Mouse (Mus musculus) forebrain, postnatal 0 days (tissue): ENCODE data around the gene Eci3. TPM values are rescaled to one million over a fixed set of nuclear protein-coding genes. Genes with fewer than 3 reads are reported as not detected.
A peak's percentile ranks its signal among the peaks of the same experiment; 100 is the strongest.
"Not testable (repeated sequence)": the region's sequence is repeated elsewhere in the genome, so short reads cannot be mapped to it uniquely, and the experiment has no call there.

Source experiments
- ATAC-seq: fragments of 200-750 bp; cut with Nextera tagmentation; 2 replicates; pipeline ENCODE4 v1.8.0; 2017; ENCODE audit warnings: mild to moderate bottlenecking, moderate library complexity
- DNase-seq: peaks from one replicate; pipeline ENCODE4 v3.0.0-alpha.2; 2015
- H3K27ac ChIP-seq: fragments of 300-500 bp; sonication (generic); 2 replicates; pipeline ENCODE4 v1.5.1; 2014; ENCODE audit warnings: low read depth, mild to moderate bottlenecking, antibody characterized with exemption, low read length, moderate library complexity, mixed read lengths
- H3K27me3 ChIP-seq: fragments of 300-500 bp; sonication (generic); 2 replicates; pipeline ENCODE4 v1.6.1; 2014; ENCODE audit warnings: mild to moderate bottlenecking, low read length, mixed read lengths; ENCODE audit not compliant: insufficient read depth
- H3K36me3 ChIP-seq: fragments of 300-500 bp; sonication (generic); 2 replicates; pipeline ENCODE4 v1.6.1; 2014; ENCODE audit warnings: mild to moderate bottlenecking, moderate library complexity; ENCODE audit not compliant: insufficient read depth
- H3K4me1 ChIP-seq: fragments of 300-500 bp; sonication (generic); 2 replicates; pipeline ENCODE4 v1.6.1; 2014; ENCODE audit warnings: antibody characterized with exemption; ENCODE audit not compliant: insufficient read depth
- H3K4me2 ChIP-seq: fragments of 300-500 bp; sonication (generic); 2 replicates; pipeline ENCODE4 v1.6.1; 2014; ENCODE audit warnings: low read depth, mild to moderate bottlenecking, moderate library complexity
- H3K4me3 ChIP-seq: fragments of 300-500 bp; sonication (generic); 2 replicates; pipeline ENCODE4 v1.5.1; 2014; ENCODE audit warnings: low read depth, low read length, mixed read lengths
- H3K9ac ChIP-seq: fragments of 300-500 bp; sonication (generic); 2 replicates; pipeline ENCODE4 v1.6.1; 2014; ENCODE audit warnings: mild to moderate bottlenecking
- H3K9me3 ChIP-seq: fragments of 300-500 bp; sonication (generic); 2 replicates; pipeline ENCODE4 v1.6.1; 2016; ENCODE audit warnings: low read length
- CTCF ChIP-seq: sonication (generic); IDR thresholded peaks from 2 replicates; pipeline ENCODE4 v1.5.1; 2016; ENCODE audit warnings: antibody characterized with exemption, control low read depth, low read depth
- WGBS: fragments of 180-500 bp; shearing (Covaris S2); extraction: QIAGEN DNeasy Blood & Tissue Kit; methylation state at CpG from one replicate; pipeline ENCODE4 v1.1.7; 2014; 5-methylcytosine and 5-hydroxymethylcytosine counted together
- polyA plus RNA-seq: library from polyadenylated mRNA; unstranded; fragments of >200 nt; fragmentation: Nextera tagmentation; extraction: Ambion mirVana; gene quantifications from 2 replicates; pipeline ENCODE4 v1.2.1, GENCODE M21; 2015
- total RNA-seq: library from RNA; depleted of rRNA; stranded (reverse); fragments of >200 nt; gene quantifications from 2 replicates; pipeline ENCODE4 v1.2.3, GENCODE M21; 2014

The Eci3 gene
- total and polyA plus RNA-seq, 2 experiments from 2014 or later, result 0.23 TPM; not detected in 1

- Histone ChIP-seq H3K4me2 (no peak overlapping the region), H3K4me3 (no peak overlapping the region), H3K27ac (no peak overlapping the region), H3K4me1 (0 out of 2 replicates have a peak, but pooled peaks cover 4% of the 10 kb centered on the region), H3K36me3 (no peaks in the 10 kb centered on the region), H3K9me3 (no peaks in the 10 kb centered on the region), H3K9ac (no peak overlapping the region), H3K27me3 (peaks cover 8% of the 10 kb centered on the region; the same call in 1 of the 2 replicates)
- ATAC-seq (no peak), DNase-seq (no peak)
- TF ChIP-seq CTCF, result no peak
- 90% methylated on average over 4 of the region's 4 CpGs for WGBS
These were observed 2.4 kb downstream of the Eci3 start for GRCm38 (mm10) chr13:34960996-34961770.

- WGBS, result 66% methylated on average over 3 of the region's 3 CpGs
- H3K9me3 ChIP-seq, H3K4me1 ChIP-seq, H3K27ac ChIP-seq, H3K27me3 ChIP-seq, ATAC-seq, H3K9ac ChIP-seq, H3K4me3 ChIP-seq, H3K4me2 ChIP-seq, H3K36me3 ChIP-seq: not testable (repeated sequence)
- peak; percentile 40 for DNase-seq
These were observed 5.5 kb downstream of the Eci3 start for GRCm38 (mm10) chr13:34958158-34958557.

- Histone ChIP-seq H3K4me3 (no peak overlapping the region), H3K27me3 (no peaks in the 10 kb centered on the region), H3K4me1 (no peaks in the 10 kb centered on the region), H3K36me3 (no peaks in the 10 kb centered on the region), H3K9ac (no peak overlapping the region), H3K4me2 (no peak overlapping the region), H3K27ac (no peak overlapping the region), H3K9me3 (no peaks in the 10 kb centered on the region)
- no peak for DNase-seq
- no peak for ATAC-seq
- WGBS, result 84% methylated on average over 4 of the region's 4 CpGs
- TF ChIP-seq CTCF, result no peak
These were observed 6.7 kb downstream of the Eci3 start for GRCm38 (mm10) chr13:34956901-34957300.

GRCm38 (mm10) chr13:34951437-34951836 lies 12.2 kb downstream of the Eci3 start:
- not testable (repeated sequence) for H3K4me1 ChIP-seq, H3K27me3 ChIP-seq, H3K4me3 ChIP-seq, ATAC-seq, H3K9me3 ChIP-seq, H3K4me2 ChIP-seq, H3K9ac ChIP-seq, H3K27ac ChIP-seq, H3K36me3 ChIP-seq, DNase-seq
- 95% methylated on average over 2 of the region's 2 CpGs for WGBS

GRCm38 (mm10) chr13:34942370-34942769 lies 21.2 kb downstream of the Eci3 start:
- no peak for TF ChIP-seq CTCF
- DNase-seq (no peak), ATAC-seq (no peak)
- no peak overlapping the region for H3K27ac ChIP-seq
- no peak overlapping the region for H3K9ac ChIP-seq
- no peaks in the 10 kb centered on the region for H3K4me1 ChIP-seq
- H3K36me3 ChIP-seq, result no peaks in the 10 kb centered on the region
- no peak overlapping the region for H3K4me2 ChIP-seq
- H3K27me3 ChIP-seq, result no peaks in the 10 kb centered on the region
- H3K9me3 ChIP-seq, result no peaks in the 10 kb centered on the region
- H3K4me3 ChIP-seq, result no peak overlapping the region

GRCm38 (mm10) chr13:34934931-34935644 lies 28.5 kb downstream of the Eci3 start:
- Histone ChIP-seq H3K4me1 (no peaks in the 10 kb centered on the region), H3K27ac (no peak overlapping the region), H3K36me3 (no peaks in the 10 kb centered on the region), H3K27me3 (no peaks in the 10 kb centered on the region), H3K9me3 (no peaks in the 10 kb centered on the region), H3K4me3 (no peak overlapping the region), H3K4me2 (no peak overlapping the region), H3K9ac (no peak overlapping the region)
- WGBS, result 52% methylated on average over 10 of the region's 10 CpGs
- peak; percentile 73 for ATAC-seq
- DNase-seq, result peak; percentile 72
- no peak for TF ChIP-seq CTCF

- Histone ChIP-seq H3K4me1 (no peaks in the 10 kb centered on the region), H3K27ac (no peak within 1 kb of the TSS), H3K4me3 (no peak within 1 kb of the TSS), H3K9me3 (no peaks in the 10 kb centered on the region), H3K4me2 (no peak within 1 kb of the TSS), H3K9ac (no peak within 1 kb of the TSS), H3K27me3 (no peaks in the 10 kb centered on the region), H3K36me3 (no peaks in the 10 kb centered on the region)
- no peak for TF ChIP-seq CTCF
- no peak for DNase-seq
- 85% methylated on average over 4 of the region's 4 CpGs for WGBS
- ATAC-seq, result no peak
These were observed 39.4 kb downstream of the Eci3 start, which contains the start of the genes Fam217a and 4933417A18Rik for GRCm38 (mm10) chr13:34924210-34924609. Gene Fam217a, minus strand, starts transcription at chr13:34924310. Gene 4933417A18Rik, plus strand, starts transcription at chr13:34924409.
